Mouse (Mus musculus) megakaryocyte, embryonic 14.5 days (primary cell): ENCODE measurements around the gene Rhcg.

ENCODE experiments used
- FLI1 ChIP-seq: IDR thresholded peaks from 2 replicates; pipeline ENCODE4 v1.6.1; 2012; ENCODE audit warnings: low read length, inconsistent platforms, mixed read lengths
- GATA1 ChIP-seq: IDR thresholded peaks from 3 replicates; pipeline ENCODE4 v1.6.1; 2012; ENCODE audit warnings: mixed read lengths, low read length, inconsistent platforms, borderline replicate concordance

DNA sequence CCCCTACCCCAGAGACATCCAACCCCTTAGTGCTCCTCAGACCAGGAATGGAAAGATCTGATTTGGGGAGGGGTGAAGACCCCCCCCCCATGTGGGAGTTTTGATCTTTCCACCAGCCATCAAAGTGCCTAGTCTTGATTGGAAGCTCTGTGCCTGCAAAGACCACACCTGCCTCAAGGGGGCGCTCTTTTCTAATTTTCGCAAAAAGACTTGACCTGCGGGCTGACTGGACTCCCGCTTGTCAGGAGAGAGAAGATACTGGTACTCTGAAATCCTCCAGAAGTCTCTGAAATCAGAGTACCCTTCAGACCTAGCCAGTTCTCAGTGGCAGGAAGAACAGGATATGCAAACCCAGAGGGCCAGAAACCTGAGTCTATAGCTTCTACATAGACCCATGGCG is 40.8 kb downstream of the Rhcg start:
- TF ChIP-seq GATA1 (no peak), FLI1 (no peak)
